Mouse (Mus musculus) left cerebral cortex, adult 2 months (tissue): Measurements from ENCODE around the gene Tepp. TPM values are rescaled to one million over a fixed set of nuclear protein-coding genes. Genes with fewer than 3 reads are reported as not detected.
A peak's percentile ranks its signal among the peaks of the same experiment; 100 is the strongest.

Experiments
- DNase-seq, 2 experiments: peaks; one replicate each; pipeline ENCODE4 v3.0.0; 2021 to 2022; ENCODE audit warnings: low spot score in 2 of 2, mixed read lengths in 1 of 2; ENCODE audit errors: extremely low spot score in 1 of 2
- H3K27ac ChIP-seq: fragments of 200-600 bp; 2 replicates; pipeline ENCODE4 v1.8.1; 2022
- H3K4me3 ChIP-seq: fragments of 200-600 bp; 2 replicates; pipeline ENCODE4 v1.8.1; 2022
- CTCF ChIP-seq: fragments of 200-600 bp; IDR thresholded peaks from 2 replicates; pipeline ENCODE4 v1.8.1; 2022; ENCODE audit warnings: antibody characterized with exemption, mild to moderate bottlenecking, moderate library complexity
- intact Hi-C: fragments of 180-260 bp; cut with DNase I; formaldehyde crosslinking; loops from one replicate; pipeline ENCODE4 v1.15.1; 2025
- total RNA-seq, 2 experiments: library from RNA; stranded (reverse); gene quantifications; 2 replicates each; pipeline ENCODE4 v1.2.3; 2021

The Tepp gene
- total RNA-seq, 2 experiments from 2014 or later: not detected

GRCm38 (mm10) chr8:95332437-95333199 lies 22.3 kb downstream of the Tepp start:
- H3K27ac ChIP-seq: peak overlapping the region; percentile 95
- TF ChIP-seq CTCF: no peak
- intact Hi-C loops: no loop called here

GRCm38 (mm10) chr8:95335706-95336105 lies 25.3 kb downstream of the Tepp start:
- TF ChIP-seq CTCF: no peak
- no peak overlapping the region for H3K4me3 ChIP-seq
- DNase-seq: no peak
- no peak overlapping the region for H3K27ac ChIP-seq
- intact Hi-C loops: no loop called here

More at GRCm38 (mm10) chr8:95332437-95333199, 22.3 kb downstream of the Tepp start:
- H3K4me3 ChIP-seq: peak overlapping the region; percentile 52
- DNase-seq: no peak

- intact Hi-C loops: no loop called here
- H3K4me3 ChIP-seq: no peak overlapping the region
- no peak overlapping the region for H3K27ac ChIP-seq
- no peak for DNase-seq
- no peak for TF ChIP-seq CTCF
These were observed 26.0 kb downstream of the Tepp start for GRCm38 (mm10) chr8:95336363-95336762.

- H3K27ac ChIP-seq: no peak overlapping the region
- no peak for TF ChIP-seq CTCF
- no peak overlapping the region for H3K4me3 ChIP-seq
- DNase-seq: no peak
- intact Hi-C loops: no loop called here
These were observed 31.4 kb downstream of the Tepp start for GRCm38 (mm10) chr8:95341721-95342120.

DNA sequence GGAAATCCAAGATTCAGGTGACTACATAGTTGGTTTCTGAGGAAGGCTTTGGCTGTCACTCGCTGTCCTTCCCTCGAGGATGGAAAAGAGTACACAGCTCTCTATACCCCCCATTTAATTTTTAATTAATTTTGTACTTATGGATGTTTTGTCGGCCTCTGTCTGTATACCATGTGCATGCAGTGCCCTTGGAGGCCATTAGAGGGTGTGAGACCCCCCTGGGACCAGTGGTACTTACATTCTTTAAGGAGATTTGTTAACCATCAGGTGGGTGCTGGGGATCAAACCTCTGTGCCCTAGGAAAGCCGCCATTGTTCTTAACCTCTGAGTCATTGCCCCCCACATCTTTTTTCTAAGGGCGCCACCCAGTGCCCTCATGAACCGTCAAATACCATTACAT lies 34.3 kb downstream of the Tepp start:
- DNase-seq: no peak
- peak; percentile 50 for TF ChIP-seq CTCF
- intact Hi-C loops: loop anchor here (5.0 kb wide), 3 partner anchors 188 to 353 kb away; partner anchors contain the start of gene Ccdc113
- Histone ChIP-seq H3K27ac (no peak overlapping the region), H3K4me3 (no peak overlapping the region)

DNA sequence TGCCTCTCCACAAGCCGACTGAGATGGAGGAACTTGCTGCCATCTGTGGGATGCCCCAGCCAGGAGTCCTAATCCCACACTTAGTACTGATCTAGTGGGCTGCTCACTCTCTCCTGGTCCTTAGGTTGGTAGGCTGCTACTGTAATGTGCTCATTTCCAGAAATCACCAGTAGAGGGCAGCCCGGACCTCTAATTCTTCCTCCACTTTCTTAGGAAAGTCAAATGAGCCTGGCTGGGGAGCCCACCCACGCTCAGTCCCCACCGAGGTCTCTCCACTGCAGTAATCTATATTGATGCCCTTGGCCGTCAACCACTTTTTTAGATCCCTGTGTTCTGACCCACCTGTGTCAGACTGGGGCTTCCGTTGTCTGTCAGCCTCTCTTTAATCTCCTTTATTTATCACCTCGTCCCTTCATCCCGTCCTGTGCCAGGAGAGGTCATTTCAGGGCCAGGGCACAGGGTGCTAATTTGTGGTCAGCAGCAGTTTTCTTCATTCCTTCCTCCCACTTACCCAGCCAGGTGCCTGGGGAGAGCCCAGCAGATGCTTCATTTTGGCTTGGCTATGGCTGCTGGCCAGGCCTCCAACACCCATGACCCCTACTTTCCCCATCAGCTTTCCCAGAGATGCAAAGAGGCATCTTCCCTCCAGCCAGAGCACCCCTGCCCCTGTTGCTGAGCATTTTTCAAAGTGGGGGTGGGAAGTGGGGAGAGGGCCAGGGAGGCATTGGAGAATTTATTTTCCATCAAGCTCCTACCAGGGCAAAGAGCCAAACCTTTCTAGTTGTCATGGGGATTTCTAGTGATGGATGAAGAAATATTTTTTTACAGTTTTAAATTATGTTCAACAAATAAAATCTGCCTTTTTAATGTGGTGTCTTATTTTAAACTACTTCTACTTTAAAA lies 36.5 kb downstream of the Tepp start:
- intact Hi-C loops: loop anchor here (5.0 kb wide), 3 partner anchors 185 to 350 kb away; partner anchors contain the start of gene Ccdc113
- no peak overlapping the region for H3K4me3 ChIP-seq
- peak; percentile 73 to 76 for DNase-seq
- TF ChIP-seq CTCF: peak; percentile 84
- H3K27ac ChIP-seq: no peak overlapping the region

DNA sequence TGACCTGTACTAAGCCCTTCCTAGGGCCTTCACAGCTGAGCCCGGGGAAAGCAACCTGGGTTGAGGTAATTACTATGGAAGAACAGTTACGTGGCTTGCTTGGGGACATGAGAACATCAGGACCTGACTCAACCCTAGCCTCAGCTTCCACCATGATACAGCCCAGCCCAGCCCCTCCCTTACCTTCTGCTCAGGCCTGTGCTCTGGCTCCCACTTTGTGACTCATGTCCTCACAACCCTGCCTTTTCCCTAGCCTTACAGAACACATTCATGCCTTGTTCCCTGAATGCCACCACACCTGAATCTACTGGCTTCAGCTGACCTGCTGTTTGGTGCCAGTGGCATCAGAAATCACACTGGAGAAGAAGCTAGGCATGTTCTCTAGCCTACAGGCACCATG lies 38.0 kb downstream of the Tepp start:
- no peak overlapping the region for H3K4me3 ChIP-seq
- no peak for TF ChIP-seq CTCF
- intact Hi-C loops: loop anchor here (5.0 kb wide), 3 partner anchors 184 to 349 kb away; partner anchors contain the start of gene Ccdc113
- no peak for DNase-seq
- peak overlapping the region; percentile 67 for H3K27ac ChIP-seq

DNA sequence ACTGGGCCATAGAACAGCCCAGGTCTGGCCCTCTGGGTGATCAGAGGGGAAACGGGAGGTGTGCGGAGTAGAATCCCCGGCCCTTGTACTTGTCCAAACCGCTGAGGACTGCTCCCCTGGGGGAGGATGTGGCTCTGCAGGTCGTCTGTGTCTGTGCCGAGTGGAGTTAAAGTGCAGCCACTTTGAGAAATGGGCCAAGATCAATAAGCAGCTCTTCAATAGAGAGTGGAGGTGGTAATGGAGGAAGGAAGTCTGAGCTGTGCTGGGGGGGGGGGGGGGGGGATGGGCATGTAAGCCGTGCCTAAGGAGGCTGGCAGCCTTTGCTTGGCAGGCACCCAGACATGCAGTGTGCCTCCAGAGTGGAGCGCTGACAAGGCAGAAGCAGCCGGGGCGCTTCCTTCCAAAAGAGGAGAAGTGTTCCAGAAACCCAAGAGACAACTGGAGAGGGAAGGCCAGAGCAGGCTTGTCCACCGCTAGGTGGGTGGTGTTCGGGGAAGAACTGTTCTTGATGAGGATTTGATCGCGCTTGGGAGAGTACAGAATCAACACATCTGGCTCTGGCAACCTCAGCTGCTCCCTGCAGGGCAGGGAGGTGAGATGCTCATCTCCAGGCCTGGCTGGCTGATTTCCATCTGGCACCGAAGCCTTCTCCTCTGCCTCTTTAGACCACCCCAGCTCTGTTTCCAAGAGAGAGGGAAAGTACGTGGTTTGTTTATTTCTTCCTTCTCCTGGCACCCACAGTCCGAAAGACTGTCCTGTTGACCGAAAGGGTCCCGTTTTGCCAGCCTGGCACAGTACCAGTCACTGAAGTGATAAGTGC lies 38.7 kb downstream of the Tepp start:
- Histone ChIP-seq H3K27ac (peak overlapping the region; percentile 67), H3K4me3 (no peak overlapping the region)
- intact Hi-C loops: loop anchor here (5.0 kb wide), 3 partner anchors 183 to 348 kb away; partner anchors contain the start of gene Ccdc113
- peak; percentile 20 for TF ChIP-seq CTCF
- peak; percentile 71 to 76 for DNase-seq

DNA sequence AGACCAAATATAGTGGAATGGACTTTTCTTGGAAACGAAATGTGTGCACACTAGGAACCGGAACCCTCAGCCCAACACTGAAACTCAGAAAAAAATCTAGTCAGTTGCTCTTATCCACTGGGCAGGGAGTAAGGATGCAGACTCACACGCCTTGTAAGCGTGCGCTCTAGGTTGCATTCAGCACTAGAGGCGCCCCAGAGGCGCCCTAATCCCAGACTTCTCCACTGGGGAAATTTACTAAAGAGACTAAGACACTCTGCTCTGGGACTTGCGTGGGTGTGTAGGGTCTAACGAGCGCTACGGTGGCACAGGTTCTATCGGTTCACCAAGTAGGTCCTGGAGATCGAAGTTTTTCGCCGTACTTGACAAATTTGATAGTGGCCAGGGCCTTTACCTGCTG lies 41.1 kb downstream of the Tepp start:
- intact Hi-C loops: no loop called here
- Histone ChIP-seq H3K27ac (no peak overlapping the region), H3K4me3 (peak overlapping the region; percentile 81; the same call in 1 of the 2 replicates)
- TF ChIP-seq CTCF: peak; percentile 46
- DNase-seq: no peak

- H3K4me3 ChIP-seq: peak within 1 kb of the TSS; percentile 81
- DNase-seq: peak; percentile 59 to 68
- TF ChIP-seq CTCF: no peak; the same call in 1 of the 2 replicates
- intact Hi-C loops: loop anchor here (2.0 kb wide), 1 partner anchor 82 kb away; the partner anchor contains the start of gene Cfap20
- peak within 1 kb of the TSS; percentile 81 for H3K27ac ChIP-seq
These were observed 41.9 kb downstream of the Tepp start, which contains the start of gene Mmp15 for GRCm38 (mm10) chr8:95352151-95352870. TSS of gene Mmp15 (plus strand) at chr8:95352268.
